Mouse (Mus musculus) granulocyte monocyte progenitor cell, adult 5-6 weeks (primary cell): ENCODE results near the gene Smarca4. TPM values are rescaled to one million over a fixed set of nuclear protein-coding genes. Genes with fewer than 3 reads are reported as not detected.

Source experiments
- ATAC-seq: replicated peaks from 2 replicates; pipeline ENCODE4 v1.8.0; 2016; ENCODE audit warnings: mild to moderate bottlenecking, moderate TSS enrichment, inconsistent platforms; ENCODE audit not compliant: poor library complexity, severe bottlenecking
- total RNA-seq, 2 experiments: library from RNA; stranded (forward) in 1 of 2; stranded (reverse) in 1 of 2; fragments of 200-712, 200-1000 nt in 1 of 2; fragments of >200 nt in 1 of 2; fragmentation: Nextera tagmentation in 1 of 2; gene quantifications; 2 replicates each; pipeline ENCODE4 v1.2.3; 2014 to 2017

The Smarca4 gene
- total RNA-seq, 2 experiments from 2014 or later = 58.6 to 60.6 TPM

DNA sequence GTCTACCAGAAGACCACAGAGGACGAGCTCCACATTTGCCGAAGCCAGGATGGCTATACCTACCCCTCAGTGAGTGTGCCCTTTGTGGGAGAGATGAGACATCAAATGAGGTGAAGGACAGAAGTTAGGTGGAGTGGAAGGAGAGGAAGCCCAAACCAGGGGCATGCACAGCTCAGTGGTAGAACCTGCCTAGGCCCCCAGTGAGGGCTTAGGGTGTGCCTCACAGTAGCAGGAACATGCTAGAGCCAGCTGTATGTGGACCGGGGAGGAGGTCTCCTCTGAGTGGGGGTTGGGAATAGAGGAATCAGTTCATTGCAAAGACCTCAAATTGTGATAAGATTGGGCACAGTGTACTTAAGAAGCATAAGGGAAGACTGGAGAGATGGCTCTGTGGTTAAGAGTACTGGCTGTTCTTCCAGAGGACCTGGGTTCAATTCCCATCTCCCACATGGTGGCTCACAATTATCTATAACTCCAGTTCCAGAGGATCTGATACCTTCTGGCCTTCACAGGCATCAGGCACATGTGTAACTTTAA lies 131.3 kb downstream of the Smarca4 start:
- ATAC-seq = no peak

DNA sequence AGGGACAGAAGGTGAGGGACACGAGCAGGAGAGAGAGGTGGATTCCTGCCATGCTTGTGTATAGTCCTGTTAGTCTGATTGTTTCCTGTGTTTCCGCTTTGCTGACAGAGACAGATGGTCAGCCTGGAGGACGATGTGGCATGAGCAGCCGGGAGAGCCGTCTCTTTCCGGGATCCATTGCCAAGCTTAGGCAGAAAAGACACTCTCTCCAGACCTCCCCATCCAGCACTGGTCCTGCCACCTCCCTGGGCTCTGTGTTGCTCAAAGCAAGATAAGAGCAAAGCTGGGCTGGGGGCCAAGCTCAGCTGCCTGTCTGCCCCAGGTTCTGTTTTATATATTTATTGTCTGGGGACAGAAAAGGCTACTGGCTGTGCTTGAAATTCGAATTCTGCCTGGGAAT lies 132.1 kb downstream of the Smarca4 start:
- ATAC-seq = no peak

- ATAC-seq = no peak
These were observed 132.5 kb downstream of the Smarca4 start for GRCm38 (mm10) chr9:21748491-21748890.

DNA sequence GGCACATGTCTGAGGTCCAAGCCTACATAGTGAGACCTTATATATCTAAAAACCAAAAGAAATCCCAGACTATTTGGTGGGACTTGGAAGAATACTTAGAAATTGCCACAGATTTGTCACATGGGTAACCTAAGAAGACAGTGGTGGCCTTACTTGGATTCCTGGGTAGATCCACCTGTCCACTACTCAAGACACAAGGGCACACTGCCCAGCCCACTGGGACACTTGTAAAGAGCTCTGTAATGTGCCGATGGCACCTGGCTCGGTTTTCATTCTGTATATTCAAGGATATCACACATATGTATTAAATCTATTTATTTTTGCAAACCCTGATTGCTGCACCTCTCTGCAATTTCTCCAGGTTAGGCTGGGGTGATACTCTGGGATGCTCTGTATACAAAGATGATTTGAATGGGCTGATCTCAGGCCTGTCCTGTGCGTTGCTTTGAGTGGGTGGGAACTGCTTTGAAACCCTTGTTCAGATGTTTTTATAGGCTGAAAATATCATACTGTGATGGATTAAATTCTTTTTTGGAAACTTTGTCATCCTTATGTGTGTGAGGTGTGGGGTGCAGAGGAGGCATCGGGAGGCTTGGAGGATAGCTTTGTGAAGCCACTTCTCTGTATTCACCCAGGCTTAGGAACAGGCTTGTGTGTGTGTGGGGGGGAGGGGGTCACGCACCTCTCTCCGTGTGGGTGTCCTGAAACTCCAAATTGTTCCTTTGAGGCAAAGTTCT lies 133.6 kb downstream of the Smarca4 start:
- ATAC-seq = no peak

DNA sequence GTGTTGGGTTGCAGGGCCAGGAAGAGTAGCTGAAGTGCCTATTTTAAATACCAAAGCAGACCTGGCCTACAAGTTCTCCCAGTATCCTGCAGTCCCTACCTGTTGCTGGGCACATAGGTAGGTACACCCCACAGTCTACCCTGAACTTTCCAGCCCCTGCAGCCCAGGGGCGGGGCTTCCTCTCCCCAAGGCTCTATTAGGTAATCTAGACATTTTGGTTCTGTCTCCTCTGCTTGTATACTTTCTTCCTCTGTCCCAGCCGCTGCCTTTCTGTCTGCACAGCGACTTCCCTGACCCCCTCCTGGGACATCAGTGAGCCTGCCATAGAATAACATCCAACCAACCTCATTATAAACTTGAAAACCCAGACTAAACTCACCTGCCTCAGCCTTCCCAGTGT lies 134.4 kb downstream of the Smarca4 start:
- no peak for ATAC-seq

GRCm38 (mm10) chr9:21751347-21751746 lies 135.4 kb downstream of the Smarca4 start:
- no peak for ATAC-seq

DNA sequence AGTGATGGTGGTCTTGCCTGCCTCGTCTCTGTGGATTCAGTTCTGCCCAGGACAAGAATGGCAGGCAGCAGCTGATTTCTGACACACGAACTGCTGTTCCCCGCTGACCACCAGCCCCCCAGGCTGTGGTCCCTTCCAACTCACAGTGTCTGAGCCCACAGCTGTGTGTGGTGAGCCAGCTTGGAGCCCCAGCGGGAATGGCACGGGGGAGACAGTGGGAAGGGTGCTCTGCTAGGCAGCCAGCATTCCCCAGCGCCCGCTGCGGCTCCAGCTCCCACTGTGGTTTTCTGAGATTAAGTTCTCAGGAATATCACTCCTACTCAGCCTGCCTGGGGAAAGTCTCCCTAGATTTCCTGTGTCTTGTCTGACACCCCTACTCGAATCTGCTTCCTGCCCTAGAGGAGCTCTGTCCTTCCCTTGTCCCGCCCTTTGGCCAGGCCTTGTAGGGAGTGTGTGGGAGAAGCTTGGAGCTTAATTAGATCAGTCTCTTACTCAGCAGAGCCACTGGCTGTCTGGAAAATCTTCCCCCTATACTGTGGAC lies 136.4 kb downstream of the Smarca4 start:
- no peak for ATAC-seq

Other genes with a start within 250 kb of the Smarca4 start
- 82.0 and 84.2 TPM in 2 replicates for gene Ilf3, start 248.3 kb upstream of the Smarca4 start, total RNA-seq (2014; fragmentation: Nextera tagmentation)
- gene Ilf3, start 248.3 kb upstream of the Smarca4 start, total RNA-seq (2017) = 73.4 and 104 TPM in 2 replicates
- 40.4 and 45.7 TPM in 2 replicates for gene Qtrt1, start 204.3 kb upstream of the Smarca4 start, total RNA-seq (2014; fragmentation: Nextera tagmentation)
- 21.2 and 34.9 TPM in 2 replicates for gene Qtrt1, start 204.3 kb upstream of the Smarca4 start, total RNA-seq (2017)
- gene Dnm2, start 191.3 kb upstream of the Smarca4 start, total RNA-seq (2014; fragmentation: Nextera tagmentation) = 76.9 and 91.2 TPM in 2 replicates
- 87.7 and 113 TPM in 2 replicates for gene Dnm2, start 191.3 kb upstream of the Smarca4 start, total RNA-seq (2017)
- gene Tmed1, start 105.9 kb upstream of the Smarca4 start, total RNA-seq (2014; fragmentation: Nextera tagmentation) = 8.4 and 13.9 TPM in 2 replicates
- gene Tmed1, start 105.9 kb upstream of the Smarca4 start, total RNA-seq (2017) = 17.4 and 23.6 TPM in 2 replicates
- gene AB124611, start 90.0 kb upstream of the Smarca4 start, total RNA-seq (2014; fragmentation: Nextera tagmentation) = 17.1 and 27.3 TPM in 2 replicates
- gene AB124611, start 90.0 kb upstream of the Smarca4 start, total RNA-seq (2017) = 20.5 and 24.1 TPM in 2 replicates
- 65.9 and 81.6 TPM in 2 replicates for gene Carm1, start 69.3 kb upstream of the Smarca4 start, total RNA-seq (2014; fragmentation: Nextera tagmentation)
- 17.0 and 27.3 TPM in 2 replicates for gene Carm1, start 69.3 kb upstream of the Smarca4 start, total RNA-seq (2017)
- gene Timm29, start 23.4 kb upstream of the Smarca4 start, total RNA-seq (2014; fragmentation: Nextera tagmentation) = 37.5 and 39.9 TPM in 2 replicates
- gene Timm29, start 23.4 kb upstream of the Smarca4 start, total RNA-seq (2017) = 51.6 and 59.1 TPM in 2 replicates
- 16.2 and 19.9 TPM in 2 replicates for gene Yipf2, start 23.3 kb upstream of the Smarca4 start, total RNA-seq (2014; fragmentation: Nextera tagmentation)
- 12.2 and 18.2 TPM in 2 replicates for gene Yipf2, start 23.3 kb upstream of the Smarca4 start, total RNA-seq (2017)
- gene Ldlr, start 107.3 kb downstream of the Smarca4 start, total RNA-seq (2014; fragmentation: Nextera tagmentation) = 8.9 and 9.0 TPM in 2 replicates
- gene Ldlr, start 107.3 kb downstream of the Smarca4 start, total RNA-seq (2017) = 13.1 and 15.5 TPM in 2 replicates
- 31.4 and 46.5 TPM in 2 replicates for gene Spc24, start 144.1 kb downstream of the Smarca4 start, total RNA-seq (2014; fragmentation: Nextera tagmentation)
- gene Spc24, start 144.1 kb downstream of the Smarca4 start, total RNA-seq (2017) = 117 and 138 TPM in 2 replicates
- gene Kank2, start 182.6 kb downstream of the Smarca4 start, total RNA-seq (2014; fragmentation: Nextera tagmentation) = 1.5 and 2.1 TPM in 2 replicates
- 0.78 and 1.6 TPM in 2 replicates for gene Kank2, start 182.6 kb downstream of the Smarca4 start, total RNA-seq (2017)
- gene Angptl8, start 219.3 kb downstream of the Smarca4 start, total RNA-seq (2014; fragmentation: Nextera tagmentation) = 1.5 and 3.0 TPM in 2 replicates
- gene Angptl8, start 219.3 kb downstream of the Smarca4 start, total RNA-seq (2017) = 1.4 TPM in 1 of 2 replicates, not detected in the other
- 4.2 TPM in 2 replicates for gene Dock6, start 236.5 kb downstream of the Smarca4 start, total RNA-seq (2014; fragmentation: Nextera tagmentation)
- gene Dock6, start 236.5 kb downstream of the Smarca4 start, total RNA-seq (2017) = 0.52 and 5.6 TPM in 2 replicates